Mouse (Mus musculus) cerebellum, adult 8-10 months (tissue): ENCODE data around the gene U2af1.
"Not testable (repeated sequence)": the region's sequence is repeated elsewhere in the genome, so short reads cannot be mapped to it uniquely, and the experiment has no call there.

Experiments
- DNase-seq: peaks from one replicate; pipeline ENCODE4 v3.0.0; 2022

Gene U2af1

GRCm38 (mm10) chr17:31613086-31613755, 45.5 kb downstream of the U2af1 start:
- DNase-seq: peak; percentile 9

- DNase-seq: no peak
Observed at GRCm38 (mm10) chr17:31609895-31610294, 48.8 kb downstream of the U2af1 start.

- not testable (repeated sequence) for DNase-seq
Observed at GRCm38 (mm10) chr17:31609173-31609572, 49.5 kb downstream of the U2af1 start.

GRCm38 (mm10) chr17:31607256-31607951, 51.3 kb downstream of the U2af1 start:
- DNase-seq: no peak

- no peak for DNase-seq
Observed at GRCm38 (mm10) chr17:31606424-31606823, 52.3 kb downstream of the U2af1 start.

- DNase-seq: no peak
Observed at GRCm38 (mm10) chr17:31598593-31598992, 60.1 kb downstream of the U2af1 start.

GRCm38 (mm10) chr17:31597957-31598356, 60.7 kb downstream of the U2af1 start:
- no peak for DNase-seq
